Mouse (Mus musculus) liver, postnatal 0 days (tissue): ENCODE data around the gene Gjb1.
"Not testable (repeated sequence)": the region's sequence is repeated elsewhere in the genome, so short reads cannot be mapped to it uniquely, and the experiment has no call there.

Source experiments
- CTCF ChIP-seq: sonication (generic); IDR thresholded peaks from 2 replicates; pipeline ENCODE4 v1.5.1; 2016; ENCODE audit warnings: antibody characterized with exemption, low read depth
- EP300 ChIP-seq: IDR thresholded peaks from 2 replicates; pipeline ENCODE4 v1.6.1; 2016; ENCODE audit warnings: antibody characterized with exemption, low read depth, mild to moderate bottlenecking

- TF ChIP-seq EP300, CTCF: not testable (repeated sequence)
These were observed 33.3 kb upstream of the Gjb1 start for GRCm38 (mm10) chrX:101342837-101343236.
